Mouse (Mus musculus): ENCODE data around the gene Plxna1. TPM values are rescaled to one million over a fixed set of nuclear protein-coding genes. Genes with fewer than 3 reads are reported as not detected.

Gene Plxna1
- total and polyA plus RNA-seq, 2 experiments from 2014 or later = 30.6 to 135 TPM

DNA sequence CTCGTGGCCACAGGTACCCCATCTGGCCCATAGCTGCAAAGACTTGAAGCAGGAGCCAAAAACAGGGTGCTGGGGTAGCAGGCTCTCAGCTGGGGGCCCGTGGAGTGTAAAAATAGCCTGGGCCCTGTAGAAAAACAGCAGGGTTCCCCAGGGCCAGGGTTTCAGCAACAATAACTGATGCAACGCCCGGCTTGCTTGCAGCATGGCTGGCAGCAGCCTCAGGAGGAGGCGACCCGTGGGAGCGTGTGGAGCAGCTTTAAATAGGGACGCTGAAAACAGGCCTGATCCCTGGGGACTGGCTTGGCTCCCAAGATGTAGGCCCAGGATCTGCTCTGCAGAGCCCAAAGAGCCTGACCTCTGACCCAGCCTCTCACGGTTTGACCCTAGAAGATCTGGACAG is 24.8 kb downstream of the Plxna1 start:
- peaks cover 4% of the 10 kb centered on the region; the same call in 1 of the 2 replicates for H3K4me1 ChIP-seq (ENCODE audit: insufficient read depth, low read length)
- DNase-seq (ENCODE audit: low spot score) = no peak

DNA sequence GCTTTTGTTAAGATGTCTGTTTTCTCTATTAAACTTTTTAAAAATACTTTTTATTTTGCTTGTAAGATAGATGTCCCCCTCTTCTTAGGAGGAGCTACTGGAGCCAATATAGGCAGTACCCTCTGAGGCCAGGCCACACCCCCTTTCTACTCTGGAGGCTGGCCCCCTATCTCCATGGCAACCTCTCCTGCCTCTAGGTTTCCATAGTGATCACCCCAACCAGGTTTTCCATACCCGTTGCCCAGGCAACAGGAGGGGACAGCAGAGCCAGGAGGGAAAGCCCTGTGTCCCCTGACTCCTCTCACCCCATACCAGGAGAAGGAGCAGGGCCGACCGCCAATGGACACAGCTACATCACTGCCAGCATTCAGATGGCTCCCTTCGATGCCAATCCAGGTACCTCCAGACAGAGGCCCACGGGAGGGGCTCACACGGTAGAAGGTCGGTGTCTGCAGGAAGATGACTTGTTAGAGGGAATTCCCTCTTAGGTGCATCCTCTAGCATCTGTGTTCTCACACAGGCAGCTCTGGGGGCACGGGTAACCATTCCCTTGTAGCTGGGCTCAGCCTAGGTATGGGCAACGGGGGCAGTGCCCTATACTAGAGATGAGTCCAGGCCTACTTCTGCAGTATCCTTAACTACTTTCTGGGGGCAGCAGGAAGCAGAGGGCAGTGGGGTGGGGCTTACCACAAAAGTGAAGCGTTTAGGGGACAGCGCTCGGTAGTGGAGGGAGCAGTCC is 28.3 kb downstream of the Plxna1 start:
- no peaks in the 10 kb centered on the region for H3K27me3 ChIP-seq (ENCODE audit: insufficient read depth, low read length)
- WGBS = 33% methylated on average over 12 of the region's 12 CpGs
- no peaks in the 10 kb centered on the region for H3K9me3 ChIP-seq (ENCODE audit: low read length)
- peaks cover 4% of the 10 kb centered on the region; the same call in 1 of the 2 replicates for H3K4me1 ChIP-seq (ENCODE audit: insufficient read depth, low read length)
- no peak overlapping the region for H3K9ac ChIP-seq (replicated peaks; ENCODE audit: low read length)
- DNase-seq (ENCODE audit: low spot score) = peak; percentile 84
- H3K36me3 ChIP-seq (ENCODE audit: insufficient read depth, low read length) = peaks cover 71% of the 10 kb centered on the region
- H3K4me3 ChIP-seq (ENCODE audit: low read length) = no peak overlapping the region
- no peak overlapping the region for H3K27ac ChIP-seq
- no peak for TF ChIP-seq CTCF (IDR thresholded peaks at IDR 0.05; ENCODE audit: low read depth)
- no peak overlapping the region for H3K4me2 ChIP-seq (ENCODE audit: low read depth, low read length)
- ATAC-seq = peak; percentile 80

More for the DNA sequence above, 24.8 kb downstream of the Plxna1 start:
- H3K27me3 ChIP-seq (ENCODE audit: insufficient read depth, low read length) = no peaks in the 10 kb centered on the region
- H3K9ac ChIP-seq (replicated peaks; ENCODE audit: low read length) = no peak overlapping the region
- 63% methylated on average over 9 of the region's 9 CpGs for WGBS
- no peak for ATAC-seq
- no peak overlapping the region for H3K4me3 ChIP-seq (ENCODE audit: low read length)
- H3K4me2 ChIP-seq (ENCODE audit: low read depth, low read length) = no peak overlapping the region
- H3K9me3 ChIP-seq (ENCODE audit: low read length) = no peaks in the 10 kb centered on the region
- no peak for TF ChIP-seq CTCF (IDR thresholded peaks at IDR 0.05; ENCODE audit: low read depth)
- peaks cover 65% of the 10 kb centered on the region for H3K36me3 ChIP-seq (ENCODE audit: insufficient read depth, low read length)
- H3K27ac ChIP-seq = no peak overlapping the region

DNA sequence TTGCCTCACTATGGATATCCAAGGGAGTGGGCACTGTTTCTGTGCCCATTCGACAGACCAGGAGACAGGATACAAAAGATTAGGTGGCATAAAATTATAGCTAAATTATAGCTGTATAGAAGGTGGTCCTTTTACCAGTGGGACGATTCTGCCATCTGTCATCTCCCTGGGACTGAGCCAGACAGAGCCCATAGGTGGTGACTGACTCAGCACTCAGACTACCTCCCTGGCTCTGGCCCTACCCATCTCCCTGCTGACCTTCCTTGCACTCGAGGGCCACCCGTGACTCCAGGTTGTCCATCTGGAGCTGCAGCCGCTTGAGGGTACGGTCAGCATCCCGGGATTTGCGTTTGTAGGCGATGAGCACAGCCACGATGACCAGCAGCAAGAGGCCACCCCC is 31.5 kb downstream of the Plxna1 start:
- WGBS = 90% methylated on average over 10 of the region's 10 CpGs
- Histone ChIP-seq H3K9ac (replicated peaks; ENCODE audit: low read length) (no peak overlapping the region), H3K4me1 (ENCODE audit: insufficient read depth, low read length) (peaks cover 6% of the 10 kb centered on the region; the same call in 1 of the 2 replicates), H3K27ac (no peak overlapping the region), H3K27me3 (ENCODE audit: insufficient read depth, low read length) (no peaks in the 10 kb centered on the region), H3K4me2 (ENCODE audit: low read depth, low read length) (no peak overlapping the region), H3K36me3 (ENCODE audit: insufficient read depth, low read length) (peaks cover 69% of the 10 kb centered on the region), H3K4me3 (ENCODE audit: low read length) (no peak overlapping the region), H3K9me3 (ENCODE audit: low read length) (no peaks in the 10 kb centered on the region)
- DNase-seq (ENCODE audit: low spot score) (no peak), ATAC-seq (no peak)
- no peak for TF ChIP-seq CTCF (IDR thresholded peaks at IDR 0.05; ENCODE audit: low read depth)

DNA sequence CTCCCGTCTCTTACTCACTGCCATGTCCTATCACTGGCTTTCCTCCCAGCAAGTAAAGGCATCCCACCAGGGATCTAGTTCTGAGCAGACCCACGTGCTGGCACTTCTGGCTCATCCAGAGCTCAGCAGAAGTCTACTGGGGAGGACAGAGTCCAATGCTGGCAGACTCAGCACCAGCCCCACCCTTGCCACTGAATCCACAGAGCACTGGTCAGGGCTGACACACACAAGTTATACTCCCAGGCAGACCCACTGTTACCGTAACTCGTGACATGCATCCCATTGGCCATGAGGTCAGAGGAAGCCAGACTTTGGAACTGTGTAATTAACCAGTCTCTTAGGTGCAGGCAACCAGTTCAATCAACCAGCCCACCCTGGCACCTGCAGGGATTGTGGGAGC is 33.8 kb downstream of the Plxna1 start:
- ATAC-seq = no peak
- TF ChIP-seq CTCF (IDR thresholded peaks at IDR 0.05; ENCODE audit: low read depth) = no peak
- peaks cover 55% of the 10 kb centered on the region for H3K36me3 ChIP-seq (ENCODE audit: insufficient read depth, low read length)
- no peak overlapping the region for H3K4me3 ChIP-seq (ENCODE audit: low read length)
- no peaks in the 10 kb centered on the region for H3K27me3 ChIP-seq (ENCODE audit: insufficient read depth, low read length)
- no peak for DNase-seq (ENCODE audit: low spot score)
- WGBS = 68% methylated on average over 4 of the region's 4 CpGs
- no peak overlapping the region for H3K9ac ChIP-seq (replicated peaks; ENCODE audit: low read length)
- no peaks in the 10 kb centered on the region for H3K9me3 ChIP-seq (ENCODE audit: low read length)
- no peak overlapping the region for H3K27ac ChIP-seq
- no peak overlapping the region for H3K4me2 ChIP-seq (ENCODE audit: low read depth, low read length)
- H3K4me1 ChIP-seq (ENCODE audit: insufficient read depth, low read length) = 0 out of 2 replicates have a peak, but pooled peaks cover 3% of the 10 kb centered on the region

DNA sequence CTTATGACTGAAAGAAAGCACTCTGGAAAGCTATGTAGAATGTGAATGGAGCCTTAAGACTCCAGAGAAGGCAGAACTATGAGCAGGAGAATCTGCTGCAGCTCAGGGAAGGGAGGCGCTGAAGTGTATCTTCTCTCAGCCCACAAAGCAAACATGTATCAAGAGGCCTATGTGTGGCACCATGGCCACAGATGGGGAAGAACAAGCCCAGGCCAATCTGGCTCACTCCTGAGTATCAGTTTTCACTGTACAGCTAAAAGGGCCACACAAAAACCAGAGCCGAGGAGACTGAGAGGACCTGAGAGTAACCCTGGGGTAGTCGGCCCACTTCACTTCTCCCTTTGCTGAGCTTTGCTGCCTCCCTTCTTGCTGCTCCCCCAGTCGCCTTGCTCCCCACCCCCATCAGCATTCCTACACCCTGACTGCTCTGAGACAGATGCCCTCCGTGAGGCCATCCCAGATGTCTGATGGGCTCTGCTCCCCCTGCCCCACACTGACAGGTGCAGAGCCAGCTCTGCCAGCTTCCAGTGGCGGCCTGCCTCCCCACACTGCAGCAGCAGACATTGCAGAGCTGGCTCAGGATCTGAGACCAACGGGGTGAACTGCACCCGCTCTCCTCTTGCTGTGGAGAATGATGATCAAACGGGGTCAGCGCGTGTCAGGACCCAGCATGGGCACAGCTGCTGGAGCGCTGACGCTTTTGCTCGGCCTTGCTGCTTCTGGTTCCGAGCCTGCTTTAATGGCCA is 34.5 kb downstream of the Plxna1 start:
- peak; percentile 36; the same call in 1 of the 2 replicates for ATAC-seq
- 57% methylated on average over 15 of the region's 15 CpGs for WGBS

DNA sequence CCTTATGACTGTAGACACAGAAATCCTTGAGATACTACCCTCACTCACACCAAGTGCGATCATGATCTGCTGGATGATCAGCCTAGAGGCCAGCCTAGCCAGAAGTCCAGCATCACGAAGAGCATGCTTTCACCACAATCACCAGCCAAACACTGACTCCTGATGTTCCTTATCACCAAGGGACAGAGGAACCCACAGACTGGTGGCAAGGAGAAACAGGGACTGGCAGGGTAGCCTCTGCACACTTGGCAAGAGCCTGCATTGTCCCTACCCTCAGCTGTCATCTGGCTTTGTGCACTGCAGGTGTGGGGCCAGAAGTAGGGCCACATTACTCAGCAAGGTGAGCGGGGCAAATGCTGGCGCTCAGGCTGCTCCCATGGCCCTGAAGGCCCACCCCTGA is 37.6 kb downstream of the Plxna1 start:
- WGBS = 92% methylated on average over 4 of the region's 4 CpGs
- ATAC-seq (no peak), DNase-seq (ENCODE audit: low spot score) (no peak)

More for the DNA sequence above, 34.5 kb downstream of the Plxna1 start:
- H3K27me3 ChIP-seq (ENCODE audit: insufficient read depth, low read length) = no peaks in the 10 kb centered on the region
- no peak overlapping the region for H3K4me2 ChIP-seq (ENCODE audit: low read depth, low read length)
- H3K36me3 ChIP-seq (ENCODE audit: insufficient read depth, low read length) = peaks cover 57% of the 10 kb centered on the region
- no peaks in the 10 kb centered on the region for H3K9me3 ChIP-seq (ENCODE audit: low read length)
- H3K4me3 ChIP-seq (ENCODE audit: low read length) = no peak overlapping the region
- DNase-seq (ENCODE audit: low spot score) = peak; percentile 35
- H3K27ac ChIP-seq = no peak overlapping the region
- TF ChIP-seq CTCF (IDR thresholded peaks at IDR 0.05; ENCODE audit: low read depth) = no peak
- H3K9ac ChIP-seq (replicated peaks; ENCODE audit: low read length) = 0 out of 2 replicates have a peak overlapping the region, but pooled peaks have one; percentile 28
- H3K4me1 ChIP-seq (ENCODE audit: insufficient read depth, low read length) = 0 out of 2 replicates have a peak, but pooled peaks cover 3% of the 10 kb centered on the region

More for the DNA sequence above, 37.6 kb downstream of the Plxna1 start:
- Histone ChIP-seq H3K4me3 (ENCODE audit: low read length) (no peak overlapping the region), H3K27ac (no peak overlapping the region), H3K27me3 (ENCODE audit: insufficient read depth, low read length) (no peaks in the 10 kb centered on the region), H3K9me3 (ENCODE audit: low read length) (no peaks in the 10 kb centered on the region), H3K4me1 (ENCODE audit: insufficient read depth, low read length) (0 out of 2 replicates have a peak, but pooled peaks cover 3% of the 10 kb centered on the region), H3K4me2 (ENCODE audit: low read depth, low read length) (no peak overlapping the region), H3K36me3 (ENCODE audit: insufficient read depth, low read length) (peaks cover 57% of the 10 kb centered on the region), H3K9ac (replicated peaks; ENCODE audit: low read length) (no peak overlapping the region)
- no peak for TF ChIP-seq CTCF (IDR thresholded peaks at IDR 0.05; ENCODE audit: low read depth)
